Mouse (Mus musculus) forebrain, postnatal 0 days (tissue): ENCODE results near the gene Gmfb. TPM values are rescaled to one million over a fixed set of nuclear protein-coding genes. Genes with fewer than 3 reads are reported as not detected.

Experiments used
- ATAC-seq: fragments of 200-750 bp; cut with Nextera tagmentation; 2 replicates; pipeline ENCODE4 v1.8.0; 2017; ENCODE audit warnings: mild to moderate bottlenecking, moderate library complexity
- DNase-seq: peaks from one replicate; pipeline ENCODE4 v3.0.0-alpha.2; 2015
- H3K27ac ChIP-seq: fragments of 300-500 bp; sonication (generic); 2 replicates; pipeline ENCODE4 v1.5.1; 2014; ENCODE audit warnings: low read depth, mild to moderate bottlenecking, antibody characterized with exemption, low read length, moderate library complexity, mixed read lengths
- H3K27me3 ChIP-seq: fragments of 300-500 bp; sonication (generic); 2 replicates; pipeline ENCODE4 v1.6.1; 2014; ENCODE audit warnings: mild to moderate bottlenecking, low read length, mixed read lengths; ENCODE audit not compliant: insufficient read depth
- H3K36me3 ChIP-seq: fragments of 300-500 bp; sonication (generic); 2 replicates; pipeline ENCODE4 v1.6.1; 2014; ENCODE audit warnings: mild to moderate bottlenecking, moderate library complexity; ENCODE audit not compliant: insufficient read depth
- H3K4me1 ChIP-seq: fragments of 300-500 bp; sonication (generic); 2 replicates; pipeline ENCODE4 v1.6.1; 2014; ENCODE audit warnings: antibody characterized with exemption; ENCODE audit not compliant: insufficient read depth
- H3K4me2 ChIP-seq: fragments of 300-500 bp; sonication (generic); 2 replicates; pipeline ENCODE4 v1.6.1; 2014; ENCODE audit warnings: low read depth, mild to moderate bottlenecking, moderate library complexity
- H3K4me3 ChIP-seq: fragments of 300-500 bp; sonication (generic); 2 replicates; pipeline ENCODE4 v1.5.1; 2014; ENCODE audit warnings: low read depth, low read length, mixed read lengths
- H3K9ac ChIP-seq: fragments of 300-500 bp; sonication (generic); 2 replicates; pipeline ENCODE4 v1.6.1; 2014; ENCODE audit warnings: mild to moderate bottlenecking
- H3K9me3 ChIP-seq: fragments of 300-500 bp; sonication (generic); 2 replicates; pipeline ENCODE4 v1.6.1; 2016; ENCODE audit warnings: low read length
- CTCF ChIP-seq: sonication (generic); IDR thresholded peaks from 2 replicates; pipeline ENCODE4 v1.5.1; 2016; ENCODE audit warnings: antibody characterized with exemption, control low read depth, low read depth
- WGBS: fragments of 180-500 bp; shearing (Covaris S2); extraction: QIAGEN DNeasy Blood & Tissue Kit; methylation state at CpG from one replicate; pipeline ENCODE4 v1.1.7; 2014; 5-methylcytosine and 5-hydroxymethylcytosine counted together
- polyA plus RNA-seq: library from polyadenylated mRNA; unstranded; fragments of >200 nt; fragmentation: Nextera tagmentation; extraction: Ambion mirVana; gene quantifications from 2 replicates; pipeline ENCODE4 v1.2.1, GENCODE M21; 2015
- total RNA-seq: library from RNA; depleted of rRNA; stranded (reverse); fragments of >200 nt; gene quantifications from 2 replicates; pipeline ENCODE4 v1.2.3, GENCODE M21; 2014

Gmfb gene
- total and polyA plus RNA-seq, 2 experiments from 2014 or later, result 113 to 240 TPM

DNA sequence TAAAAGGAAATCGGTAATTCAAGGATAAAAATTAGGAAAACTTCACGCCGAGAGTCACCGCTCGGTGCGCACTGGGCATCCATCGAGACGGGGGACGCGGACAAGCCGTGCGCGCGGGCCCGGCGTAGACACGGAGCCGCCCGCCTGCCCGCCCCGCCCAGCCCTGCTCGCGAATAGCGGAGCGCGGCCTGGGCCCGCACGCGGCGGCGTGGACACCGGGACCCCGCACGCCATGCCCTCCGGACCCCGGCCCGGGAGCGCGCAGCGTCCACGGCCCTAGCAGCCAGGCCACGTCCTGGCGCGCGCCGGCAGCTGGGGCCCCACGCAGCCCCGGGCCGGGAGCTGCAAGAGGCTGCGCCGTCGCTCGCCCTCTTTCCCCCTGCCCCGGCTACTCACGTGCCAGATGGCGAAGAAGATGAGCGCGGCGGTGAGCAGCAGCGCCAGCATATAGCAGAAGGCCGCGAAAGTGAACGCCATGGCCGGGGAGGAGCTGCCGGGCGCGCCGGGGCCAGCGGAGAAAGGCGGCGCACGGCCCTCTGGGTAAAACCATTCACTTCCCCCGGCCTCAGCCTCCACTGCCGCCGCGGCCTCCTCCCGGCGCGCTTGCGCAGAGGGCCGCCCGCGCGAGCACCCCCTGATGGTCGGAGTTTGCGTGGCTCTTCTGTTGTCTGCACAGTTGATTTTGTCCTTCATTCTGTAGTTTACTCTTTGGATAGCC, 34.1 kb downstream of the Gmfb start, which contains the start of gene Cnih1:
Gene Cnih1, minus strand, starts transcription at position 625 of the 718 bp plus-strand sequence.
- DNase-seq (peak; percentile 95), ATAC-seq (peak; percentile 98)
- Histone ChIP-seq H3K4me2 (peak within 1 kb of the TSS; percentile 76), H3K9me3 (no peaks in the 10 kb centered on the region), H3K27ac (peak within 1 kb of the TSS; percentile 97), H3K36me3 (no peaks in the 10 kb centered on the region; the same call in 1 of the 2 replicates), H3K27me3 (no peaks in the 10 kb centered on the region), H3K9ac (peak within 1 kb of the TSS; percentile 97), H3K4me1 (0 out of 2 replicates have a peak, but pooled peaks cover 4% of the 10 kb centered on the region), H3K4me3 (peak within 1 kb of the TSS; percentile 97)
- WGBS, result under 1% methylated on average over 77 of the region's 86 CpGs
- peak; percentile 84 for TF ChIP-seq CTCF

DNA sequence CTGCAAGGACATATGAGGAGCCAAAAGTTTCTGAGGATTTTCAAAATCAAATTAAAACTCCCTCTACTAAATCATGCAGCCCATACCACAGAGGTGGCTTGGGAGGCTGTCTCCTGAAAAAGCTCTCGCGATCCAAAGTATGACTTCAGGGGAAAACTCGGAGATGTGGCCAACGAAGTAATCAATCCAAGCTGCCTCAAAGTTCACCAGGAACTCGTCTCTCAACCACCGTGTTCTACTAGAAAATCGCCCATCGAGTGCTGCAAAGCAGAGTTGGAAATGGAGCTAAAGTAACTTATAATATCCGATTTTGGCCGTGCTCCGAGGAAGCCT, 34.6 kb downstream of the Gmfb start:
- H3K9ac ChIP-seq, result peak overlapping the region; percentile 97
- WGBS, result under 1% methylated on average over 11 of the region's 11 CpGs
- peak overlapping the region; percentile 97 for H3K4me3 ChIP-seq
- peak overlapping the region; percentile 97 for H3K27ac ChIP-seq
- ATAC-seq, result no peak
- no peak for TF ChIP-seq CTCF
- no peaks in the 10 kb centered on the region for H3K27me3 ChIP-seq
- H3K4me2 ChIP-seq, result peak overlapping the region; percentile 76
- H3K9me3 ChIP-seq, result no peaks in the 10 kb centered on the region
- H3K4me1 ChIP-seq, result 0 out of 2 replicates have a peak, but pooled peaks cover 4% of the 10 kb centered on the region
- no peaks in the 10 kb centered on the region; the same call in 1 of the 2 replicates for H3K36me3 ChIP-seq
- DNase-seq, result no peak

DNA sequence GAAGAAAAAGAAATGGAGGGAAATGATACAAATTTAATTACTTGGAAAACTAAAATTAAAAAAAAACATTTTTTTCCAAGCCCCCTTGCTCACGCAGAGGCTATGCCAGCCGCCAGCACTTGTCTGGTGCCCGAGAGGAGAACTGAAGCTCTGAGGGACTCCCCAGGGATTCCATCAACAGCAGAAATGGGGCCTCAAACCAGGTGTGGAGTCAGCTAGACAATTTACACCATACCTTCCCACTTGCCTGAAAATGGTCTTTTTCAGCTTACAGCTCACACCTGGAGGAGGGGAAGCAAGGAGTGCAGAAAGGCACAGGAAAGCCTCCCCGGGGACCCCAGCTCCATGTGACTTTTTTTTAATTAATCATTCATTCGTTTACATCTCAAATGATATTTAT, 36.8 kb downstream of the Gmfb start:
- no peak for DNase-seq
- no peak for TF ChIP-seq CTCF
- no peak overlapping the region for H3K27ac ChIP-seq
- no peak overlapping the region for H3K4me2 ChIP-seq
- 89% methylated on average over 5 of the region's 5 CpGs for WGBS
- 0 out of 2 replicates have a peak, but pooled peaks cover 4% of the 10 kb centered on the region for H3K4me1 ChIP-seq
- no peaks in the 10 kb centered on the region for H3K9me3 ChIP-seq
- H3K4me3 ChIP-seq, result no peak overlapping the region
- ATAC-seq, result no peak
- H3K36me3 ChIP-seq, result no peaks in the 10 kb centered on the region; the same call in 1 of the 2 replicates
- H3K27me3 ChIP-seq, result no peaks in the 10 kb centered on the region
- no peak overlapping the region for H3K9ac ChIP-seq

DNA sequence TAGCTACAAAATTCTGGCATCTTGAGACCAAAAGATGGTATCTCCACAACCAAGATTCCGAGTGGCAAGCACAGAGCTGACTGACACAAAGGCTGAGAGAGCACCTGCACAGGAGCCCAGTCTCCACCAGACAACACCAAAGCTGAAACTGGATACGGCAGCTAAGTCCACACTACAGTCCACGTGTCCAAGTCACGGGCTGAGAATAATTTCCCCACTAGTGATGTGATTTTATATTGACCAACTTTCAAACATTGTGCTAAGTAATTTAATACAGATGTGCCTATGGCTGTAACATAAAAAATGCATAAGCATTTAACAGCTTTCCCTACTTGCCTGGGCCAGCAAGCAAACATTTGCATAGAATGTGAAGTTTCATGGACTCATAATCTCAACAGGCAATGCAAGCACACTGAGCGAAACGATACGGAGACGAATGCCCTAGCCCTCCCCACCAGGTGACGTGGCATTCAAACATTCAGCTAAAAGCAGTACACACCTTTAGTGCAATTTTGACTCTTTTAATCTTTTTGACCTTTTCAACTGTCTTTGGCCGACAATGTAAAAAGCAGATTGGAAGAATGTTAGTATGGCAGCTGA, 38.6 kb downstream of the Gmfb start:
- 93% methylated on average over 10 of the region's 10 CpGs for WGBS
- no peak overlapping the region for H3K9ac ChIP-seq

DNA sequence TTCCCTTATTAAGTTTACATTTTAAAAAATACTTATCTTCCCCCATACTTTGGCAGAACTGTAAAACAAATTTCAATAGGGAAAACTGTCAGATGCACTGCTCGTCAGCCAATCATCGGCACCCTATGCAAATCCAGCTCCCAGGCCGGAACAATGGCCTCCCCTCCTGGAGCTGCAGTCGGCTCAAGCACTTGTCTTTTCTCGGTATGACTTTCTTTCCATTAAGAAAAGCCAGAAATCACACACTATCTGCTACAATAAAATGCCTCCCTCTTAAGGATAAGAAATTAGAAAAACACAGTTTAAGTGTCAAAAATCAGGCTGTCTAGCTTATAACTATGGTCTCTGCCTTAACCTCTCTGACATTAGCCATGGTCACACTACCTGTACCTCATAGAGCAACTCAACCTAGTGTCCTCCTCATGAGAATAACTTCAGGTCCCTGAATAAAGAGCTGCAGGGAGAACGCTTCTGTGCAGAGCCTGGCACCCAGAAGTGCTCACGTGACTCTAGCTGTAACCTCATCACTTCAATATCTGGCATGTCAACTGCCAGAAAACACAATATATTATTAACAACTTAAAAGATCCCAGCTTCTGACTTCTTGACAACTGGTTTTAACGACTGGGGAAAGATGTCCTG, 39.7 kb downstream of the Gmfb start:
- Histone ChIP-seq H3K4me1 (0 out of 2 replicates have a peak, but pooled peaks cover 4% of the 10 kb centered on the region), H3K36me3 (peaks cover 26% of the 10 kb centered on the region), H3K4me2 (no peak overlapping the region), H3K27ac (no peak overlapping the region), H3K4me3 (no peak overlapping the region), H3K9me3 (no peaks in the 10 kb centered on the region), H3K9ac (no peak overlapping the region), H3K27me3 (no peaks in the 10 kb centered on the region)
- WGBS, result 80% methylated on average over 8 of the region's 8 CpGs
- DNase-seq (no peak), ATAC-seq (no peak)
- no peak for TF ChIP-seq CTCF

More for the DNA sequence above, 38.6 kb downstream of the Gmfb start:
- Histone ChIP-seq H3K4me3 (no peak overlapping the region), H3K27me3 (no peaks in the 10 kb centered on the region), H3K4me2 (no peak overlapping the region), H3K4me1 (0 out of 2 replicates have a peak, but pooled peaks cover 4% of the 10 kb centered on the region), H3K36me3 (peaks cover 17% of the 10 kb centered on the region), H3K27ac (no peak overlapping the region), H3K9me3 (no peaks in the 10 kb centered on the region)
- DNase-seq (no peak), ATAC-seq (no peak)
- no peak for TF ChIP-seq CTCF

DNA sequence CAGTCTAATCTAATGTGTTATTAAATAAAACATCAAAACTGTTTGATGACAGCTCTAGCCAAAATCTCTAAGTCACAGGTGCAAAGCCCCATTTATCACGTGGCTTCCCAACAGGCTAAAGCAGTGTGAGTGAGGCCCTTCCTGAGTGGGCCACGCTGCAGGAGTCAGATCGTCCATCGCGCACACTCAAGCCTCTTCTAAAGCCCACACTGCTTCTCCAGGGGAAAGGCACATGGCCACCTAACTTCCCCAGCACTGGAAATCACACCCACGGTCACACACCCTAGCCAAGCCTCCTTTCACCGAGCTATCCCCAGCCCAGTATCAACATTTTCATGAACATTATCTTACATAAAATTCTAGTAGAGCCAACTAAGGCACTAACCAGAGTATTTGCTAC, 41.0 kb downstream of the Gmfb start:
- H3K9ac ChIP-seq, result no peak overlapping the region
- no peaks in the 10 kb centered on the region for H3K9me3 ChIP-seq
- ATAC-seq (no peak), DNase-seq (no peak)
- H3K4me3 ChIP-seq, result no peak overlapping the region
- no peaks in the 10 kb centered on the region for H3K4me1 ChIP-seq
- TF ChIP-seq CTCF, result no peak
- H3K4me2 ChIP-seq, result no peak overlapping the region
- 98% methylated on average over 7 of the region's 7 CpGs for whole genome bisulfite sequencing
- no peaks in the 10 kb centered on the region for H3K27me3 ChIP-seq
- H3K36me3 ChIP-seq, result peaks cover 33% of the 10 kb centered on the region
- H3K27ac ChIP-seq, result no peak overlapping the region

DNA sequence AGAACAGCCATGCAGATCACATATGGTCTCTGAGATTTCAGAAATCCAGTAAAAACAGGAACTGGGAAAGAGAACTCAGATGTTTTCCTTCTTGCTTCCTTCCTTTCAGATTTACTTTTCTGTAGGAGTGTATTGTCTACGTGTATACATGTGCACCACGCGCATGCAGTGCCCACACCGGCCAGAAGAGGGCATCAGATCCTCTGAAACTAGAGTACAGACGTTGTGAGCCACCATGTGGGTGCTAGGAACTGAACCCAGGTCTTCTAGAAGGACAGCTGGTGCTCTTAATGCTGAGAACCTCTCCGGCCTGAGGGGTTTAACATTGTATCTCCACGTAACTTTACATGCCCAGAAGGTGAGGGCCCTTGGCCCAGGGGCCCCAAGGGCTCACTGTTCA, 42.8 kb downstream of the Gmfb start:
- no peak for ATAC-seq
- Histone ChIP-seq H3K4me1 (no peaks in the 10 kb centered on the region), H3K4me3 (no peak overlapping the region), H3K27me3 (no peaks in the 10 kb centered on the region), H3K36me3 (peaks cover 45% of the 10 kb centered on the region), H3K27ac (no peak overlapping the region), H3K9me3 (no peaks in the 10 kb centered on the region), H3K4me2 (no peak overlapping the region), H3K9ac (no peak overlapping the region)
- TF ChIP-seq CTCF, result no peak
- WGBS, result 94% methylated on average over 7 of the region's 7 CpGs
- DNase-seq, result no peak
